Mouse (Mus musculus): ENCODE results near the gene Lifr. TPM values are rescaled to one million over a fixed set of nuclear protein-coding genes. Genes with fewer than 3 reads are reported as not detected.

Gene Lifr
- total and polyA plus RNA-seq, 2 experiments from 2014 or later: 12.2 to 28.0 TPM

DNA sequence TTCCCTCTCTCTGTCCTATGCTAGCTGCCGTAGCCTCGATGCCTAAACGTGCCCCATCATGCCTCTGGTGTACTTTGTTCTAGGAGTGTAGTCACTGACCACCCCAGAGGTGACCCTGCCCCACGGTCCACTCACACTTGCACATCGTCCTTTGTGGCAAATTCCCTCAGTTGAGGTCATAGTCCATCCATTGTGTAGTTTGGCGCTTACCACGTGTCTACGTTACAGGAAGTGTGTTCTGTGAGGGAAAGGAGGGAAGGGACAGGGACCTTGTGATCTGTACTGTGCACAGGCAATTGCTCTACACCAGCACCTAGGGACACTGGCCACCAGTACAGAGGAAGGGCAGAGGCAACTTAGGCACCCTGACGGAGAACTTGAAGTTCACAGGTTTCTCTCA lies 69.5 kb downstream of the Lifr start:
- Histone ChIP-seq H3K4me3 (ENCODE audit: low read depth, low read length) (no peak overlapping the region), H3K9ac (replicated peaks; ENCODE audit: low read length, poor library complexity, severe bottlenecking) (no peak overlapping the region), H3K4me2 (ENCODE audit: low read depth, low read length, poor library complexity, severe bottlenecking) (no peak overlapping the region), H3K4me1 (ENCODE audit: insufficient read depth, low read length) (no peaks in the 10 kb centered on the region), H3K27me3 (ENCODE audit: insufficient read depth, low read length) (no peaks in the 10 kb centered on the region), H3K27ac (ENCODE audit: low read depth, low read length) (no peak overlapping the region), H3K9me3 (ENCODE audit: low read length) (no peaks in the 10 kb centered on the region), H3K36me3 (ENCODE audit: insufficient read depth, low read length) (no peaks in the 10 kb centered on the region; the same call in 1 of the 2 replicates)
- DNase-seq (ENCODE audit: low spot score) (no peak), ATAC-seq (ENCODE audit: low FRiP score) (no peak)
- TF ChIP-seq CTCF (IDR thresholded peaks at IDR 0.05): no peak
- whole genome bisulfite sequencing: 95% methylated on average over 9 of the region's 9 CpGs

GRCm38 (mm10) chr15:7160321-7160720 lies 69.9 kb downstream of the Lifr start:
- DNase-seq (ENCODE audit: low spot score) (no peak), ATAC-seq (ENCODE audit: low FRiP score) (no peak)
- no peak for TF ChIP-seq CTCF (IDR thresholded peaks at IDR 0.05)
- H3K36me3 ChIP-seq (ENCODE audit: insufficient read depth, low read length): peaks cover under 1% of the 10 kb centered on the region
- H3K4me2 ChIP-seq (ENCODE audit: low read depth, low read length, poor library complexity, severe bottlenecking): no peak overlapping the region
- no peaks in the 10 kb centered on the region for H3K4me1 ChIP-seq (ENCODE audit: insufficient read depth, low read length)
- H3K9ac ChIP-seq (replicated peaks; ENCODE audit: low read length, poor library complexity, severe bottlenecking): no peak overlapping the region
- H3K9me3 ChIP-seq (ENCODE audit: low read length): no peaks in the 10 kb centered on the region
- H3K27ac ChIP-seq (ENCODE audit: low read depth, low read length): no peak overlapping the region
- H3K4me3 ChIP-seq (ENCODE audit: low read depth, low read length): no peak overlapping the region
- H3K27me3 ChIP-seq (ENCODE audit: insufficient read depth, low read length): no peaks in the 10 kb centered on the region
- WGBS: 86% methylated on average over 8 of the region's 8 CpGs

DNA sequence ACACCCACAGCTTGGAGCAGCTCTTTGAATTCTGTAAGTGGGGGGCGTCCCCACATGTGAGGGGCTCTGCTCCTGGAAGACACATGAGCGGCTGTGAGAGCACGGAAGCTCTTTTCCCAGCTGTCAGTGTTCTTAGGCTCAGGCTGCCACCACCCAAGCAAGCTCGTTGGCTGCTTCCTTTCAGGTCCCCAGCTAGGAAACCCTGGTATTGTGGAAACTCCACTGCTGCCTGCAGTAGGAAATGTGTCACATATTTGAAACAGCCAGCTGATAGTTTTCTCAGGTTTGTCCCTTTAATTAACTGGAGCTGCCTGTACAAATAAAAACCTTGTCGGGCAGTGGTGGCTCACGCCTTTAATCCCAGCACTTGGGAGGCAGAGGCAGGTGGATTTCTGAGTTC lies 73.4 kb downstream of the Lifr start:
- 75% methylated on average over 6 of the region's 6 CpGs for WGBS
- Histone ChIP-seq H3K9me3 (ENCODE audit: low read length) (no peaks in the 10 kb centered on the region), H3K27ac (ENCODE audit: low read depth, low read length) (no peak overlapping the region), H3K4me1 (ENCODE audit: insufficient read depth, low read length) (no peaks in the 10 kb centered on the region), H3K27me3 (ENCODE audit: insufficient read depth, low read length) (no peaks in the 10 kb centered on the region), H3K36me3 (ENCODE audit: insufficient read depth, low read length) (peaks cover 7% of the 10 kb centered on the region), H3K4me2 (ENCODE audit: low read depth, low read length, poor library complexity, severe bottlenecking) (no peak overlapping the region), H3K4me3 (ENCODE audit: low read depth, low read length) (no peak overlapping the region), H3K9ac (replicated peaks; ENCODE audit: low read length, poor library complexity, severe bottlenecking) (no peak overlapping the region)
- ATAC-seq (ENCODE audit: low FRiP score): no peak
- TF ChIP-seq CTCF (IDR thresholded peaks at IDR 0.05): no peak
- DNase-seq (ENCODE audit: low spot score): no peak

- Histone ChIP-seq H3K36me3 (ENCODE audit: insufficient read depth, low read length) (peaks cover 7% of the 10 kb centered on the region; the same call in 1 of the 2 replicates), H3K9ac (replicated peaks; ENCODE audit: low read length, poor library complexity, severe bottlenecking) (no peak overlapping the region), H3K4me3 (ENCODE audit: low read depth, low read length) (no peak overlapping the region), H3K9me3 (ENCODE audit: low read length) (no peaks in the 10 kb centered on the region), H3K4me1 (ENCODE audit: insufficient read depth, low read length) (no peaks in the 10 kb centered on the region), H3K27me3 (ENCODE audit: insufficient read depth, low read length) (no peaks in the 10 kb centered on the region), H3K27ac (ENCODE audit: low read depth, low read length) (no peak overlapping the region), H3K4me2 (ENCODE audit: low read depth, low read length, poor library complexity, severe bottlenecking) (no peak overlapping the region)
- ATAC-seq (ENCODE audit: low FRiP score) (no peak), DNase-seq (ENCODE audit: low spot score) (no peak)
- no peak for TF ChIP-seq CTCF (IDR thresholded peaks at IDR 0.05)
- 96% methylated on average over 9 of the region's 9 CpGs for WGBS
Observed at GRCm38 (mm10) chr15:7166735-7167134, 76.3 kb downstream of the Lifr start.

DNA sequence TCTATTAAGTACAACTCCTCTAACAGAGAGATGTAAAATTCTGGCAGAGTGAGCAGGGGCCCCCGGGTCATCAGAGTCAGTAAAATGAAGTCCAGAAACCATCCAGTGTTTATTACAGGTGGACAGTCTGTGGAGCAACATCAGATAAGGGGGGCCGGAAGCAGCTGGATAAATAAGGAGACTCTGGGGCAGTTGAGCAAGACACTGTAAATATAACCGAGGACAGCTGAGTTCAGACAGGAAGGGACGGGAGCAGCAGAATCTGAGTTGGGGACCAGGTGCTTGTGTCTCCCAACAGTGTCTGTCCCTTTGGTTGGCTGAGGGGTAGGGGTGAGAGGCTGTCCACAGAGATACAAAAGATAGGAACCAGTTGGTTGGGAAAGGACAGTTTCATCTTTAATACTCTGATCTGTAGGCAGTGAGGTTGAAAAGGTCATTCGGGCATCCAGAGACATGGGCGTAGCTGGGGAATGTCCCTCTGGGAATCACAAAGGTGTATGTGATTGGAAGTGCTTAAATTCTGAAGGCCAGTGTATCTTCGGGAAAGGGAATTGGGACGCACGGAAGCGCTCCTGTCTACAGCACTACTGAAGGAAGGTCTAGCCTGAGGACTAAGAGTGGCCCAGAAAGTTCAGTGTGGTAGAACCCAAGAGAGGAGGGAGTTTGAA lies 77.0 kb downstream of the Lifr start:
- ATAC-seq (ENCODE audit: low FRiP score) (no peak; the same call in 1 of the 2 replicates), DNase-seq (ENCODE audit: low spot score) (no peak)
- Histone ChIP-seq H3K9ac (replicated peaks; ENCODE audit: low read length, poor library complexity, severe bottlenecking) (no peak overlapping the region), H3K4me1 (ENCODE audit: insufficient read depth, low read length) (no peaks in the 10 kb centered on the region), H3K36me3 (ENCODE audit: insufficient read depth, low read length) (peaks cover 7% of the 10 kb centered on the region; the same call in 1 of the 2 replicates), H3K9me3 (ENCODE audit: low read length) (no peaks in the 10 kb centered on the region), H3K4me3 (ENCODE audit: low read depth, low read length) (no peak overlapping the region), H3K4me2 (ENCODE audit: low read depth, low read length, poor library complexity, severe bottlenecking) (no peak overlapping the region), H3K27ac (ENCODE audit: low read depth, low read length) (no peak overlapping the region), H3K27me3 (ENCODE audit: insufficient read depth, low read length) (no peaks in the 10 kb centered on the region)
- WGBS: 95% methylated on average over 10 of the region's 10 CpGs
- TF ChIP-seq CTCF (IDR thresholded peaks at IDR 0.05): no peak

- WGBS: 75% methylated on average over 11 of the region's 11 CpGs
- Histone ChIP-seq H3K4me3 (ENCODE audit: low read depth, low read length) (no peak overlapping the region), H3K9ac (replicated peaks; ENCODE audit: low read length, poor library complexity, severe bottlenecking) (no peak overlapping the region), H3K4me1 (ENCODE audit: insufficient read depth, low read length) (no peaks in the 10 kb centered on the region), H3K27ac (ENCODE audit: low read depth, low read length) (no peak overlapping the region), H3K4me2 (ENCODE audit: low read depth, low read length, poor library complexity, severe bottlenecking) (no peak overlapping the region), H3K36me3 (ENCODE audit: insufficient read depth, low read length) (peaks cover 7% of the 10 kb centered on the region; the same call in 1 of the 2 replicates), H3K9me3 (ENCODE audit: low read length) (no peaks in the 10 kb centered on the region), H3K27me3 (ENCODE audit: insufficient read depth, low read length) (no peaks in the 10 kb centered on the region)
- DNase-seq (ENCODE audit: low spot score) (no peak), ATAC-seq (ENCODE audit: low FRiP score) (no peak)
- TF ChIP-seq CTCF (IDR thresholded peaks at IDR 0.05): no peak
Observed at GRCm38 (mm10) chr15:7167906-7168532, 77.6 kb downstream of the Lifr start.

Measured in midbrain, postnatal 0 days (tissue).